Mouse (Mus musculus) megakaryocyte progenitor cell, adult 5-6 weeks (primary cell): ENCODE measurements around the gene Ece2. TPM values are rescaled to one million over a fixed set of nuclear protein-coding genes. Genes with fewer than 3 reads are reported as not detected.

ENCODE experiments used
- ATAC-seq: replicated peaks from 2 replicates; pipeline ENCODE4 v1.8.0; 2016; ENCODE audit warnings: mild to moderate bottlenecking, moderate TSS enrichment, inconsistent platforms; ENCODE audit not compliant: poor library complexity
- total RNA-seq, 2 experiments: library from RNA; stranded (forward) in 1 of 2; stranded (reverse) in 1 of 2; fragments of 157-497, 149-512 nt in 1 of 2; fragments of 200-1000 nt in 1 of 2; gene quantifications; 2 replicates each; pipeline versions ENCODE4 v1.2.3 to v1.2.4; 2015 to 2017

The Ece2 gene
- total RNA-seq, 2 experiments from 2014 or later: 0.20 TPM; not detected in 1

DNA sequence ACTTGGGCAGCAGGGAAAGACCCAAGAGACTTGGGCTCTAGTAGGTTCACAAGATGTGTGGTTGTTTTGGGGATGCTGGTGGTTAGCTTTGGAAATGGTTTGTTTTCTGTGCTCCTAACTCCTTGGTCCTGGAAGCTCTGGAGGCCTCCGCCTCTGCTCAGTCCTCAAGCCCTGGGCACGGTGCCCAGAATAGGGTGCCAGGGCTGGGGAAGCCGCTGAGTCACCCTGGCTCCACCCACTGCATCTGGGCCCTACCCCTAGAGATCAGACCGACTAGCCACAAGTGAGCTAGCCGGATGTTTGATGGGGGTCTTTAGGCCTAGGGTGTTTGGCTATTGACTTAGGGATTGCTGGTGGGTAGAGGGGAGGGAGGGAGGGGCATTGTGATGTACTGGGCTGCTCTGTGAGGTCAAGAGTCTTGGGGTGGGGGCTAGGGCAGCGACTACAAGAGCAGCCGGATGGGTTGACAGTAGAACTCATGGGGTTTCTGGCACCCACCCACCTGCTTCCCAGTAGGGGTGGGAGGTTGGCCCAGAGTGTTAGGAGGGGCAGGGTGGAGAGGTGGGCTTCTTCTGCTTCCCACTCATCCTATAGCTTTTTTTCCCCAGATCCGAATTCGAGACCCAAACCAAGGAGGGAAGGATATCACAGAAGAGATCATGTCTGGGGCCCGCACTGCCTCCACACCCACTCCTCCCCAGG, 48.5 kb downstream of the Ece2 start:
- peak; percentile 90 for ATAC-seq

DNA sequence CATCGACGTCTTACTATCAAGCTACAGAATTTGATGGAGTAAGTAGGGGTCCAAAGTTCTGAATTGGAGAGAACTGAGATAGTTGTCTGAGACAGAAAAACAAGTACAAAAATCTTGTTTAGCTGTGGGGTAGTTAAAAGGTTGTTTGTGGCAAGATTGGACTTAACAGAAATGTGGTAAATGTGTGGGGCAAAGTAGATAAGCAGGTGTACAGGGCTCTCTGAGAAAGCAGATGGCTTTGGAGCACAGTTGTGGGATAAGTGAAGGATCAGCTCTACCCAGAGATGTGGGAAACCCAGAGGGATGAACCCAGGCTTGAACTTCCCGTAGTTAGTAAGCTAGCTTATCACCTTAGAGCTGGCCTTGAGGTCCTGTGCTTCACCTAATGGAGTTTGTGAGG, 61.1 kb downstream of the Ece2 start:
- ATAC-seq: peak; percentile 32

DNA sequence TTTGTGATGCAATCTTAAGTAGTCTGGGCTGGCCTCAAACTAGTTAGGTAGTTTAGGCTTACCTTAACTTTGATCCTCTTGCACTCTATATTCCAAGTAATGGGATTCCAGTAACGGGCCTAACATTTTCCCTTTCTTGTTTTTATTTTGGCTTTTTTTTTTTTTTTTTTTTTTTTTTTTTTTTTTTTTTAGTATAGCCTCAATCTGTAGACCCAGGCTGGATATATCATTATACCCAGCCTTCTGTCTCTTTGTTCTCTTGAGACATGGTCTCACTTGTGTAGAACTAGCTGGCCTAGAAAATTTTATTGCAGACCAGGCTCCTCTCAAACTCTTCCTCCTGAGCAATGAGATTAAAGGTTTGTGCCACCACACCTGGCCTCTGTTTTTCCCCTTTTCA, 62.0 kb downstream of the Ece2 start:
- ATAC-seq: no peak

GRCm38 (mm10) chr16:20692241-20692965, 62.8 kb downstream of the Ece2 start:
- ATAC-seq: no peak

DNA sequence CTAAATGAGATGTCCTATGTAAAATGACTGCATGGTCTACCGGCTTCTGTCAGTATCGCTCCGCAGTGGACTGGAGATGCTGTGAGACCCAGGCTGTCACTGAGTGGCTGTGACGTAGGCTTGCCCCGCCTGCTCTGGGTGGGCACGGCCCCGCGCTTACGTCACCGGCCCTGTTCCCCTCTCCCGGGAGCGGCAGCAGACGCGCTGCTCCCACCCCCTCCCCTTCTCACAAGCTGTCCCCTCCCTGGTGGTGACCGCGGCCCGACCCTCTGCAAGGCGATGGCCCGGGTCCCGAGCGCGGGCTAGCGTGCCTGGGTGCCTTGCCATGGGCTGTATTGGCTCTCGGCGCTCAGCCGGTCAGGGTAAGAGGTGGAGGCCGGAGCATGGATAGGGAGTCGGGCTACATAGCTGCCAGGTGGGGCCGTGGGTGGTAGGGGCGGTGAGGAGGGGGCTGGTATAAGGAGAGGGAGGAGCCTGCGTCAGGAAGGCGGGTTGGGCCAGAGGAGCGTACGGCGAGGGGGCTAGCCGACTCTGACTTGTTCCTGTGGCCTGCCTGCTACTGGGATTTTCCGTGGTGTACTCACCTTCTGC, 63.6 kb downstream of the Ece2 start, which contains the start of gene Fam131a:
TSS of gene Fam131a (plus strand) at position 131 of the 591 bp plus-strand sequence.
- peak; percentile 82 for ATAC-seq

DNA sequence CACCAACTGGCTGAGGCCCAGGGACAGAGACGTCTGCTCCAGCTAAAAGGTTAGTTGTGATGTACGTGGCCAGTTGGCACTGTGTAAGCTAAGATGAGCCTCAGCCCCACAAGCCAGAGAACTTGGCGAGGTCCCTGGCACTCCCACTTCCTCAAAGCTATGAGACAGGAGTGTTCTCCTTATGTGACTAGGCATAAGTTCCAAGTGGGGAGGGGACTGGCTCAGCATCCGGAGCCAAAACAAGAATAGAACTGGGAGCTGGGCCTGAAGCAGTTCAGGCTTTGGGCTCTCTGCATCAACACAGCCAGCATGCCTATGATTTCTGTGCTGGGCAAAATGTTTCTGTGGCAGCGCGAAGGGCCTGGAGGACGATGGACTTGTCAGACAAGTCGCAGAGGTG, 65.2 kb downstream of the Ece2 start:
- ATAC-seq: peak; percentile 28; the same call in 1 of the 2 replicates

GRCm38 (mm10) chr16:20695622-20696323, 66.1 kb downstream of the Ece2 start:
- no peak for ATAC-seq

Other genes starting within 250 kb of the Ece2 start
- gene Abcc5, start 203.4 kb upstream of the Ece2 start, total RNA-seq (2015): 18.0 and 19.0 TPM in 2 replicates
- gene Abcc5, start 203.4 kb upstream of the Ece2 start, total RNA-seq (2017): 14.1 and 20.2 TPM in 2 replicates
- 58.4 and 64.7 TPM in 2 replicates for gene Eif2b5, start 131.0 kb upstream of the Ece2 start, total RNA-seq (2015)
- gene Eif2b5, start 131.0 kb upstream of the Ece2 start, total RNA-seq (2017): 85.8 and 87.2 TPM in 2 replicates
- 23.5 and 26.7 TPM in 2 replicates for gene Dvl3, start 112.8 kb upstream of the Ece2 start, total RNA-seq (2015)
- 3.2 and 3.3 TPM in 2 replicates for gene Dvl3, start 112.8 kb upstream of the Ece2 start, total RNA-seq (2017)
- gene Ap2m1, start 94.3 kb upstream of the Ece2 start, total RNA-seq (2015): 234 and 286 TPM in 2 replicates
- gene Ap2m1, start 94.3 kb upstream of the Ece2 start, total RNA-seq (2017): 143 and 149 TPM in 2 replicates
- gene Abcf3, start 81.3 kb upstream of the Ece2 start, total RNA-seq (2015): 21.9 and 28.5 TPM in 2 replicates
- gene Abcf3, start 81.3 kb upstream of the Ece2 start, total RNA-seq (2017): 28.4 and 35.7 TPM in 2 replicates
- gene Vwa5b2, start 40.4 kb upstream of the Ece2 start, total RNA-seq (2015): not detected in 2 replicates
- gene Vwa5b2, start 40.4 kb upstream of the Ece2 start, total RNA-seq (2017): not detected in 2 replicates
- 38.4 and 46.5 TPM in 2 replicates for gene Eef1akmt4, start 18.2 kb upstream of the Ece2 start, total RNA-seq (2015)
- gene Eef1akmt4, start 18.2 kb upstream of the Ece2 start, total RNA-seq (2017): 6.4 and 8.0 TPM in 2 replicates
- gene Gm49333, start 18.2 kb upstream of the Ece2 start, total RNA-seq (2015): not detected in 2 replicates
- gene Gm49333, start 18.2 kb upstream of the Ece2 start, total RNA-seq (2017): not detected in 2 replicates
- 33.2 and 38.5 TPM in 2 replicates for gene Alg3, start 18.1 kb upstream of the Ece2 start, total RNA-seq (2015)
- gene Alg3, start 18.1 kb upstream of the Ece2 start, total RNA-seq (2017): 20.4 and 21.4 TPM in 2 replicates
- gene Camk2n2, start 8.5 kb upstream of the Ece2 start, total RNA-seq (2015): 0.42 and 0.59 TPM in 2 replicates
- gene Camk2n2, start 8.5 kb upstream of the Ece2 start, total RNA-seq (2017): 0.10 and 0.96 TPM in 2 replicates
- gene Psmd2, start 21.8 kb downstream of the Ece2 start, total RNA-seq (2015): 113 and 133 TPM in 2 replicates
- 201 and 230 TPM in 2 replicates for gene Psmd2, start 21.8 kb downstream of the Ece2 start, total RNA-seq (2017)
- gene Eif4g1, start 38.5 kb downstream of the Ece2 start, total RNA-seq (2015): 164 and 172 TPM in 2 replicates
- 305 and 366 TPM in 2 replicates for gene Eif4g1, start 38.5 kb downstream of the Ece2 start, total RNA-seq (2017)
- not detected in 2 replicates for gene Fam131a, start 63.4 kb downstream of the Ece2 start, total RNA-seq (2015)
- gene Fam131a, start 63.4 kb downstream of the Ece2 start, total RNA-seq (2017): 0.17 TPM in 1 of 2 replicates, not detected in the other
- gene Polr2h, start 87.8 kb downstream of the Ece2 start, total RNA-seq (2015): 75.3 and 99.4 TPM in 2 replicates
- 75.1 and 78.2 TPM in 2 replicates for gene Polr2h, start 87.8 kb downstream of the Ece2 start, total RNA-seq (2017)
- 0.34 and 1.3 TPM in 2 replicates for gene Clcn2, start 87.9 kb downstream of the Ece2 start, total RNA-seq (2015)
- 1.2 and 1.6 TPM in 2 replicates for gene Clcn2, start 87.9 kb downstream of the Ece2 start, total RNA-seq (2017)
- gene Chrd, start 103.3 kb downstream of the Ece2 start, total RNA-seq (2015): not detected in 2 replicates
- not detected in 2 replicates for gene Chrd, start 103.3 kb downstream of the Ece2 start, total RNA-seq (2017)
- not detected in 2 replicates for gene Thpo, start 104.7 kb downstream of the Ece2 start, total RNA-seq (2015)
- gene Thpo, start 104.7 kb downstream of the Ece2 start, total RNA-seq (2017): not detected in 2 replicates